Mouse (Mus musculus) layer of hippocampus, adult 2 months (tissue): ENCODE results near the gene Syt14. TPM values are rescaled to one million over a fixed set of nuclear protein-coding genes. Genes with fewer than 3 reads are reported as not detected.

Source experiments
- DNase-seq, 2 experiments: peaks; one replicate each; pipeline ENCODE4 v3.0.0; 2022; ENCODE audit warnings: low spot score in 2 of 2
- H3K27ac ChIP-seq: fragments of 200-600 bp; 2 replicates; pipeline ENCODE4 v1.8.1; 2022
- H3K4me3 ChIP-seq: fragments of 200-600 bp; 2 replicates; pipeline ENCODE4 v1.8.1; 2022; ENCODE audit warnings: mild to moderate bottlenecking
- CTCF ChIP-seq: fragments of 200-600 bp; conservative IDR thresholded peaks from 2 replicates; pipeline ENCODE4 v1.8.1; 2022; ENCODE audit warnings: antibody characterized with exemption, mild to moderate bottlenecking, moderate library complexity
- total RNA-seq, 2 experiments: library from RNA; stranded (reverse); gene quantifications; 2 replicates each; pipeline ENCODE4 v1.2.3; 2021

Syt14 gene
- total RNA-seq, 2 experiments from 2014 or later: 26.6 to 31.1 TPM

GRCm38 (mm10) chr1:192853988-192854818 is 181.4 kb downstream of the Syt14 start:
- Histone ChIP-seq H3K4me3 (peak overlapping the region; percentile 80), H3K27ac (peak overlapping the region; percentile 94)
- TF ChIP-seq CTCF: no peak
- no peak for DNase-seq

GRCm38 (mm10) chr1:192853429-192853828 is 182.1 kb downstream of the Syt14 start:
- no peak for TF ChIP-seq CTCF
- DNase-seq: no peak
- Histone ChIP-seq H3K4me3 (no peak overlapping the region; the same call in 1 of the 2 replicates), H3K27ac (no peak overlapping the region)

- no peak for DNase-seq
- H3K27ac ChIP-seq: no peak overlapping the region
- H3K4me3 ChIP-seq: no peak overlapping the region
- TF ChIP-seq CTCF: no peak
Observed at GRCm38 (mm10) chr1:192852047-192852446, 183.5 kb downstream of the Syt14 start.

GRCm38 (mm10) chr1:192851640-192852039 is 183.9 kb downstream of the Syt14 start:
- Histone ChIP-seq H3K4me3 (no peak overlapping the region), H3K27ac (no peak overlapping the region; the same call in 1 of the 2 replicates)
- DNase-seq: no peak
- no peak for TF ChIP-seq CTCF

GRCm38 (mm10) chr1:192851126-192851525 is 184.4 kb downstream of the Syt14 start:
- TF ChIP-seq CTCF: no peak
- no peak for DNase-seq
- no peak overlapping the region for H3K4me3 ChIP-seq
- H3K27ac ChIP-seq: no peak overlapping the region

GRCm38 (mm10) chr1:192849616-192850015 is 186.0 kb downstream of the Syt14 start:
- no peak for TF ChIP-seq CTCF
- H3K4me3 ChIP-seq: no peak overlapping the region
- no peak for DNase-seq
- no peak overlapping the region for H3K27ac ChIP-seq

- H3K4me3 ChIP-seq: no peak overlapping the region
- no peak for TF ChIP-seq CTCF
- H3K27ac ChIP-seq: no peak overlapping the region
- no peak for DNase-seq
Observed at GRCm38 (mm10) chr1:192847254-192847653, 188.3 kb downstream of the Syt14 start.

Other genes starting within 250 kb of the Syt14 start
- gene Sertad4, start 180.0 kb downstream of the Syt14 start, total RNA-seq: 10 to 100 TPM; 14.2 to 16.9 TPM
- 10 to 100 TPM; 22.9 to 24.8 TPM for gene Diexf, start 94.5 kb upstream of the Syt14 start, total RNA-seq
- gene Irf6, start 117.3 kb upstream of the Syt14 start, total RNA-seq: under 1 TPM; 0.49 to 0.66 TPM
- gene A130010J15Rik, start 132.3 kb upstream of the Syt14 start, total RNA-seq: 1 to 10 TPM; 5.1 to 5.3 TPM
- gene Traf3ip3, start 165.9 kb upstream of the Syt14 start, total RNA-seq: 1 to 10 TPM; 1.6 to 2.4 TPM
- gene Lamb3, start 171.9 kb upstream of the Syt14 start, total RNA-seq: 1 to 10 TPM in 1 of 2 experiments, under 1 TPM in 1; 0.82 to 1.4 TPM
- gene Hsd11b1, start 228.3 kb upstream of the Syt14 start, total RNA-seq: 10 to 100 TPM; 42.9 to 52.8 TPM
- gene G0s2, start 237.4 kb upstream of the Syt14 start, total RNA-seq: 10 to 100 TPM in 1 of 2 experiments, 1 to 10 TPM in 1; 8.5 to 10.0 TPM